Mouse (Mus musculus): ENCODE results near the gene Klhdc8b. TPM values are rescaled to one million over a fixed set of nuclear protein-coding genes. Genes with fewer than 3 reads are reported as not detected.

Klhdc8b gene
- total RNA-seq, 2 experiments from 2014 or later, result 4.1 to 4.6 TPM

GRCm38 (mm10) chr9:108483051-108483790 lies 21.8 kb upstream of the Klhdc8b start:
- intact Hi-C loops (cut with DNase I; ENCODE audit: low total_unique reads), result no loop called here

GRCm38 (mm10) chr9:108481520-108482210 lies 20.3 kb upstream of the Klhdc8b start:
- intact Hi-C loops (cut with DNase I; ENCODE audit: low total_unique reads), result no loop called here
- DNase-seq, result no peak

More at GRCm38 (mm10) chr9:108483051-108483790, 21.8 kb upstream of the Klhdc8b start:
- DNase-seq, result no peak

- DNase-seq, result no peak
- intact Hi-C loops (cut with DNase I; ENCODE audit: low total_unique reads), result no loop called here
Observed at GRCm38 (mm10) chr9:108480813-108481519, 19.6 kb upstream of the Klhdc8b start.

DNA sequence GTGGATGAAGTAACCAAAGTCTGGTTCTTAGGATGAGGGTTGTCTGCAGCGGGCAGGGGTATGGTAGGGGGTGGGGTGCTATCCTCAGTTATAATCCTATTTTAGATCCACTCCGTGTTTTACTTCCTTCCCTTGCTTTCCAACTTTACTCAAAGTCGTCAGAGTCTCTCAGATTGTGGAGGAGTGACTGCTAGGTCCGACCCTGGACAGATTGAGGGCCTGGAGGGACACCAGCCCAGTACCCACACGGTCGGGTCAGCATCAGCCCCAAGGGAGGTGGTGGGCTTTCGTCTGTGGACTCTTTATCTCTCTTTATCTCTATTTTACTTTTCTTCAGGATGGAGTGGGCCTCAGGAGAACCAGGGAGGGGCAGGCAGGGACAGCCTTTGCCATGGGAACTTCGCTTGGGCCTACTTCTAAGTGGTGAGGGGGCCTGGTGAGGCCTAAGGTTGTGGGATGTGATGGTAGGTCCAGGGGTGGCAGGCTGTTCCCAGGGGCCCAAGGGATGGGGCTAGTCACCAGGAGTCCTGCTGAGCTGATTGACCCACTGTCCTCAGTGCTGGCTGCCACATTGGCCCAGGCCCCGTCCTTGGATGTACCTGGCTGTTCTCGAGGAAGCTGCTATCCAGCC lies 18.5 kb upstream of the Klhdc8b start, which contains the start of gene Lamb2:
TSS of gene Lamb2 (plus strand) at position 16 of the 631 bp plus-strand sequence.
- intact Hi-C loops (cut with DNase I; ENCODE audit: low total_unique reads), result no loop called here
- no peak for DNase-seq

- DNase-seq, result no peak
Observed at GRCm38 (mm10) chr9:108479241-108479640, 17.9 kb upstream of the Klhdc8b start.

DNA sequence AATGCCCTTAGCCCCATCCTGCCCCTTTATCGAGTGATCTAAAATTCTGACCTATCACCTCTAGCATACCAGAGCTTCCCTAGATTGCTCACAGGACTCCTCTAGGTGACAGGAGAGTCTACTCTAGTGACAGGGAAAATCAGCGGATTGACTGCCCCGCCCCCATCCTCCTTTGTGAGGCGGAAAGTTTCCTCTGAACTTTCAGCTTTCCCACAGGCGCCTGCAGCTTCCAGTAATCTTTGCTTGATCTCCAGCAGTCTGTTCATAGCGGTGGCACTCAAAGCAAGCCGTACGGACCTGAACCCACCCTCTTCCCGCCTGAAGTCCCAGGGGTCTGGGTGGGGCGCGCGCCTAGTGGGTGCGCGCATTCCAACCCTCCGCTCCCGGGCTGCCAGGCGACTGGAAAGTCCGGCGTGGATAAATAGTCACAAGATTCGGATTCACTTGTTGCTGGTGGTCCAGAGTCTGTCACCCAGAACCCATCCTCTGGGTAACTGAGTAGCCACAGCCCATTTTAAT lies 17.3 kb upstream of the Klhdc8b start:
- intact Hi-C loops (cut with DNase I; ENCODE audit: low total_unique reads), result no loop called here
- DNase-seq, result peak; percentile 86

More at GRCm38 (mm10) chr9:108479241-108479640, 17.9 kb upstream of the Klhdc8b start:
- intact Hi-C loops (cut with DNase I; ENCODE audit: low total_unique reads), result no loop called here

DNA sequence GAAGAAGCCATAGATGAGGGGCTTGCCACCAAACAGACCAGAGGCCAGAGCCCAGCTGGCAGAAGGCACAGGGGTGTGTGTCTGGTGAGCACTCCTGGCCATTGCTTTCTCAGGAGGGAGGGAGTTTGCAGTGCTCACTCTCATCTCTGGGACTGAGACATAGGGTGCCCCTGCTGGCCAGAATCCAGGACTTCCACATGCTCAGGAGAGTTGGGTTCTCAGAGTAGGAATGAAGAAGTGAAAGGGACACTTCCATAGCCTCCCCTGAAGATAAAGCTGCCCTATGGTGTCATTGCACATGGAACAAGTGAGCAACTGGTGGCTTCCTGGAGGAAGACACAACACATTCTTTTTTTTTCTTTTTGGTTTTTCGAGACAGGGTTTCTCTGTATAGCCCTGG lies 13.1 kb upstream of the Klhdc8b start:
- DNase-seq, result no peak
- intact Hi-C loops (cut with DNase I; ENCODE audit: low total_unique reads), result no loop called here

- DNase-seq, result no peak
- intact Hi-C loops (cut with DNase I; ENCODE audit: low total_unique reads), result no loop called here
Observed at GRCm38 (mm10) chr9:108469845-108470244, 8.5 kb upstream of the Klhdc8b start.

DNA sequence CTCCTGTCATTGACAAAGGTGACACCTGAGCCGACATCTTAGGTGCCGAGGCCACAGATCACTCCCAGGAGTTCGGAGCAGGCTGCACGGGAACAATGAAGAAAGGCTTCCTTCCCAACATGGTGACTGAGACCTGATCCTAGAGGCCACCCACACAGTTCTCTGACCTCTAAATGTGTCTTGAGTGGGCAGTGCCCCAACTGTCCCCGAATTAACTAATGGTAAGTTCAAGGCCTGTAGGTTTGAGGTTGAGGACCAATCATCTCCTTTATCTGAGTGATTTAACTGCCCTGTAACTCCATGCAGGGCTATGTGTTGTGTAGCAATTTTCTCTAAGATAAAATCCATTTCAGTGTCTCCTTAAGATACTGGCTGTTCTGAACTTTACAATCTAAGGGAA lies 8.0 kb upstream of the Klhdc8b start:
- DNase-seq, result no peak
- intact Hi-C loops (cut with DNase I; ENCODE audit: low total_unique reads), result no loop called here

- no peak for DNase-seq
- intact Hi-C loops (cut with DNase I; ENCODE audit: low total_unique reads), result no loop called here
Observed at GRCm38 (mm10) chr9:108466219-108466618, 4.8 kb upstream of the Klhdc8b start.

DNA sequence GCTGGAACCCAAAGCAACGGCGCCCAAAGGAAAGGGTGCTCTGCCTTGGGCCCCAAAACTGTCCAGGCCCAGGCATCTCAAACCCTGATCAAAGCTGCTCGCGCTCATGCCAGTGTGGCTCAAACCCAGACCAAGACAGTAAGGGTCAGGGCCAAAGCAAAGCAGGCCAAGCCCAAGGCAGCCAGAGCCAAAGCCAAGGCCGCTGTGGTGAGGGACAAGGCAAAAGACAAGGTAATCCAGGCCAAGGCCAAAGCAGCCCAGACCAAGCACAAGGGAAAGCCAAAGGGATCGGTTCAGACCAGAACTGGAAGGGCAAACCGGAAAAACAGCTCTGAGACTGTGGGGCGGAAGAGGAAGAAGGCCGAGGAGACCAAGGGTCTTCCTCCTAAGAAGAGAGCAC lies 2.3 kb upstream of the Klhdc8b start:
- no peak for DNase-seq
- intact Hi-C loops (cut with DNase I; ENCODE audit: low total_unique reads), result no loop called here

DNA sequence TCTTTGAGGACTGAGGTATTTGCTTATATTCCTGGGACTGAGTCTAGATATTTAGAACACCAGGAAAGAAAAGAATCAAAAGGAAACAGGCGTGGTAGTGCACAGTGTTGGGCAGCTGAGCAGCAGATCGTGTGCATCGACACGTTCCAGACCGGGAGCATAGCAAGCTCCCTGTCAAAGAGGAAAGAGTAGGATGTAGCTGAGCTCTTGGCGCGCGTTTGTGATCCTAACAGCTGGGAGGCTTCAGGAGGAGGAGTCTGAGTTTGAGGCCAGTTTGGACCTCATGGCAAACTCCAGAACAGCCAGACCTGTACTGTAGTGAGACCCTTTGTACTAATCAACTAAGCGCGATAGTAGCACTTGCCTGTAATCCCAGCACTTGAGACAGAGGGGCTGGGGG lies 811 bp upstream of the Klhdc8b start:
- intact Hi-C loops (cut with DNase I; ENCODE audit: low total_unique reads), result no loop called here
- DNase-seq, result no peak

GRCm38 (mm10) chr9:108461675-108462074 lies 294 bp upstream of the Klhdc8b start:
- DNase-seq, result no peak
- intact Hi-C loops (cut with DNase I; ENCODE audit: low total_unique reads), result no loop called here

GRCm38 (mm10) chr9:108460319-108461178 lies 832 bp downstream of the Klhdc8b start, which contains the start of gene Ccdc71:
Gene Ccdc71, plus strand, starts transcription at chr9:108460527.
- DNase-seq, result peak; percentile 87
- intact Hi-C loops (cut with DNase I; ENCODE audit: low total_unique reads), result no loop called here

GRCm38 (mm10) chr9:108459939-108460318 lies 1.5 kb downstream of the Klhdc8b start:
- DNase-seq, result no peak
- intact Hi-C loops (cut with DNase I; ENCODE audit: low total_unique reads), result no loop called here

- intact Hi-C loops (cut with DNase I; ENCODE audit: low total_unique reads), result no loop called here
- no peak for DNase-seq
Observed at GRCm38 (mm10) chr9:108456953-108457352, 4.4 kb downstream of the Klhdc8b start.

DNA sequence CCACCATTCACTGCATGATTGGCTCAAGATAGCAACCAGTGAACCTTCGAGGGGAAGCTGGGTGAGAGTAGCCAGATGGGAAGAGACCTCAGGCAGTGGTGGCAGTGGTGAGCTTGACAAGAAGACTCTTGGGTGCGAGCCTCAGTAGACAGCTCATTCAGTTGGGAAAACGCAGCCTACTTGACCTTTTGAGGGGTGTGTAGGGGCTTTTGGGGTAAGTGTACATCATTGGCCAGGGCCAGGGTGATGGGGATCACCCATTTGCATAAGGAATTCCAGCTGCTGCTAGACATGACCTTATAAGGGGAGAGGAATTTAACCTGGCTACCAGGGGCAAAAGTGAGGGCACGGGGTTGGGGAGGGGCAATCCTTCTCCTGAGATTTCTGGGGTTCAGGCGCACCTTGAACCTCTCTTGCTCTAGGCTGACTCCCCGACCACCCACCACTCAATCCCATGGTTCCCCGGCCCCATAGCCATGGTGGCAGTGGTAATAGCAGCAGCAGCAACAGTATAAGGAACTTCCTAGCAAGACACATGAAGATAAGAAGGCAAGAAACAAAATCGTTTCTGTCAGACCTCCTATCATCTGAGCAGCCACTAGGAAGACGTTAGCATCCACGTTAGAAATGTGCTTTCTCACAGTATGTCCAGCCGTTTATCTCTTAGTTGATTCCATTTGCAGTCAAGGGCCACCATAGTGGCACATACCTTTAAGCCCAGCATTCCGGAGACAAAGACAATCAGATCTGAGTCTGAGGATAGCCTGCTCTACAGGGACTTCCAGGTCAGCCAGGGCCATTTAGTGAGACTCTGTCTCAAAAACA lies 5.4 kb downstream of the Klhdc8b start:
- intact Hi-C loops (cut with DNase I; ENCODE audit: low total_unique reads), result no loop called here
- no peak for DNase-seq

DNA sequence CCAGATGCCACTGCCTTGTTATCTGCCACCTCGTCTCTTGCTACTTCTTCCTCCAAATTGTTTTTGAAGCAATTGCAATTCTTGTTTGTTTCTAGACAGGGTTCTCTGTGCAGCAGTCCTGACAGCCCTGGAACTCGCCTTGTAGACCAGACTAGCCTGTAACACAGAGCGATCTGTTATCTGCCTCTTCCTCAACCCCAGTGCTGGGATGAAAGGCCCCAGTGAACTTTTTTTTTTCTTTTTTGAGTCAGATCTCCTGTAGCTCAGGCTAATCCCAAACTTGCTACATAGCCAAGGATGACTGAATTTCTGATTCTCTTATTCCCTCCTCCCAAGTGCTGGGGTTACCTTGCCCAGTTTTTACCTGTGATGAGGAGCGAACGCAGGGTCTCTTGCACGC lies 7.0 kb downstream of the Klhdc8b start:
- no peak for DNase-seq
- intact Hi-C loops (cut with DNase I; ENCODE audit: low total_unique reads), result no loop called here
